Mouse (Mus musculus) liver, embryonic 14.5 days (tissue): ENCODE results near the gene Ppia. TPM values are rescaled to one million over a fixed set of nuclear protein-coding genes. Genes with fewer than 3 reads are reported as not detected.

ENCODE experiments used
- ATAC-seq: fragments of 200-750 bp; cut with Nextera tagmentation; 2 replicates; pipeline ENCODE4 v1.8.0; 2017; ENCODE audit warnings: moderate number of reproducible peaks, mild to moderate bottlenecking, moderate library complexity; ENCODE audit not compliant: insufficient read depth
- DNase-seq, 3 experiments: peaks; one replicate each; pipeline ENCODE4 v3.0.0-alpha.2; 2012 to 2013; ENCODE audit warnings: low read depth in 3 of 3, low spot score in 3 of 3
- H3K27ac ChIP-seq: fragments of 300-500 bp; sonication (generic); 2 replicates; pipeline ENCODE4 v1.5.1; 2014; ENCODE audit warnings: moderate library complexity, mild to moderate bottlenecking, control low read depth, inconsistent platforms
- H3K27me3 ChIP-seq: fragments of 300-500 bp; sonication (generic); 2 replicates; pipeline ENCODE4 v1.6.1; 2014; ENCODE audit warnings: mild to moderate bottlenecking, low read length, moderate library complexity; ENCODE audit not compliant: control insufficient read depth, insufficient read depth
- H3K36me3 ChIP-seq: fragments of 300-500 bp; sonication (generic); replicated peaks from 2 replicates; pipeline ENCODE4 v1.6.1; 2014; ENCODE audit warnings: low read depth; ENCODE audit not compliant: control insufficient read depth, insufficient read depth
- H3K4me1 ChIP-seq, 2 experiments: fragments of 200-500 bp in 1 of 2; fragments of 300-500 bp in 1 of 2; sonication (generic) in 1 of 2; replicated peaks; 2 replicates each; pipeline ENCODE4 v1.6.1; 2012 to 2014; ENCODE audit warnings: antibody characterized with exemption in 1 of 2, inconsistent platforms in 1 of 2, low read length in 1 of 2; ENCODE audit not compliant: control insufficient read depth in 2 of 2, insufficient read depth in 2 of 2
- H3K4me2 ChIP-seq: fragments of 300-500 bp; sonication (generic); 2 replicates; pipeline ENCODE4 v1.6.1; 2014; ENCODE audit warnings: low read depth, mild to moderate bottlenecking, control low read depth, moderate library complexity
- H3K4me3 ChIP-seq, 2 experiments: fragments of 200-500 bp in 1 of 2; fragments of 300-500 bp in 1 of 2; sonication (generic) in 1 of 2; 2 replicates each; pipeline ENCODE4 v1.5.1; 2012 to 2014; ENCODE audit warnings: low read depth in 2 of 2, low read length in 2 of 2, mild to moderate bottlenecking in 2 of 2, control low read depth in 1 of 2, inconsistent platforms in 1 of 2, moderate library complexity in 1 of 2; ENCODE audit not compliant: insufficient read depth in 1 of 2
- H3K9ac ChIP-seq: fragments of 300-500 bp; sonication (generic); replicated peaks from 2 replicates; pipeline ENCODE4 v1.6.1; 2014; ENCODE audit warnings: mild to moderate bottlenecking, control low read depth, moderate library complexity
- H3K9me3 ChIP-seq: fragments of 300-500 bp; sonication (generic); 2 replicates; pipeline ENCODE4 v1.6.1; 2016; ENCODE audit warnings: low read length, mixed read lengths; ENCODE audit not compliant: control insufficient read depth
- CTCF ChIP-seq: IDR thresholded peaks from 2 replicates; pipeline ENCODE4 v1.5.1; 2016; ENCODE audit warnings: antibody characterized with exemption, low read depth, control low read depth
- EP300 ChIP-seq: IDR thresholded peaks from 2 replicates; pipeline ENCODE4 v1.6.1; 2016; ENCODE audit warnings: antibody characterized with exemption, low read depth
- WGBS: fragments of 180-500 bp; shearing (Covaris S2); extraction: QIAGEN DNeasy Blood & Tissue Kit; methylation state at CpG from one replicate; pipeline ENCODE4 v1.1.7; 2014; ENCODE audit not compliant: insufficient replicate concordance; 5-methylcytosine and 5-hydroxymethylcytosine counted together
- polyA plus RNA-seq, 2 experiments: library from polyadenylated mRNA; depleted of rRNA in 1 of 2; stranded (reverse) in 1 of 2; unstranded in 1 of 2; fragments of >200 nt; fragmentation: Nextera tagmentation in 1 of 2; extraction: Ambion mirVana in 1 of 2; gene quantifications; 2 replicates each; pipeline versions ENCODE4 v1.2.1 to v1.2.3; 2012 to 2014

Ppia gene
- polyA plus RNA-seq, 2 experiments = 1,780 to 3,291 TPM

DNA sequence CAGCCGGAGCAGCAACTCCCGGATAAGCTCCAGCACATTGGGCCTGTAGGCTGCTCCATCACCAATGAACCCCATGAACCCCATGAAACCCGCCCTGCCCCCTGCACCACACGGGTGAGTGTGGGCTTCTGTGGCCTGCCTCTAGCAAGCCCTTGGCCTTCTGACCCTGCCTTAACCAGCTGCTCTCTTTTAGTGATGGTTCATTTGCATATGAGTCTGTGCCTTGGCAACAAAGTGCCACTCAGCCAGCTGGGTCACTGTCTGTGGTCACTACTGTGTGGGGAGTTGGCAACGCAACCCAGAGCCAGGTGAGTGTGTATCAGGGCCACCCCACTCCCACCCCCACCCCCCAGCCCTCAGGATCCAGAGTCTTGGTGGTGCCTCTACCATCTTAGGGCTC, 19.7 kb upstream of the Ppia start:
- DNase-seq (no peak), ATAC-seq (no peak)
- no peaks in the 10 kb centered on the region for H3K27me3 ChIP-seq
- 80% methylated on average over 5 of the region's 5 CpGs for WGBS
- no peak overlapping the region for H3K4me3 ChIP-seq
- no peak overlapping the region for H3K27ac ChIP-seq
- H3K4me1 ChIP-seq = peaks cover 2 to 12% of the 10 kb centered on the region in 2 experiments; a peak in 2 of 4 replicates
- H3K9me3 ChIP-seq = no peaks in the 10 kb centered on the region
- H3K9ac ChIP-seq = no peak overlapping the region
- TF ChIP-seq CTCF = no peak
- no peak for TF ChIP-seq EP300
- no peak overlapping the region for H3K4me2 ChIP-seq
- H3K36me3 ChIP-seq = peaks cover 17% of the 10 kb centered on the region

DNA sequence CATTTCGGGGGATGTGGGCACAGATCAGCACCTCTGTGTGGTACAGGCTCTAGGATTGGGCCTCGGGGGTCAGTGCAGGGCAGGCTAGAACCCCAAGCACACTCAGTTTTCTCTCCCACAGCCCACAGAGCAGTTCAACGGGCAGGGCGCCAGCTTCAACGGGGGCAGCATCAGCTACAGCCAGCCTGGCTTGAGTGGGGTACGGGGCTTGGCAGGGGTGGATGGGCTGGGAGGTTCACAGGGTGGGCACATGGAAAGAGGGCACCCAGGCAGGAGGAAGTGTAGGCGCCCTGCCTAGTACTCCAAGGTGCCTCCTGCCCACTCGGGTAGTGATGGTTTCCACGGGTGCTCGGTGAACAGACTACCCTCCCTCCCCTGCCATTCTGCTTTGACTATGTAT, 17.1 kb upstream of the Ppia start:
- H3K36me3 ChIP-seq = peaks cover 21% of the 10 kb centered on the region
- WGBS = 80% methylated on average over 10 of the region's 10 CpGs

GRCm38 (mm10) chr11:6402515-6403510, 12.4 kb upstream of the Ppia start:
- Histone ChIP-seq H3K4me2 (no peak overlapping the region), H3K9me3 (no peaks in the 10 kb centered on the region), H3K36me3 (peaks cover 28% of the 10 kb centered on the region), H3K27ac (no peak overlapping the region), H3K4me1 (no peaks in the 10 kb centered on the region), H3K9ac (no peak overlapping the region), H3K4me3 (no peak overlapping the region), H3K27me3 (no peaks in the 10 kb centered on the region)
- DNase-seq = peak in 2 of 3 experiments; percentile 41 to 48
- 75% methylated on average over 19 of the region's 19 CpGs for whole genome bisulfite sequencing
- TF ChIP-seq EP300 (no peak), CTCF (peak; percentile 96)
- ATAC-seq = peak; percentile 45; the same call in 1 of the 2 replicates

More for the DNA sequence above, 17.1 kb upstream of the Ppia start:
- Histone ChIP-seq H3K4me2 (no peak overlapping the region), H3K4me1 (no peaks in the 10 kb centered on the region), H3K27me3 (no peaks in the 10 kb centered on the region), H3K4me3 (no peak overlapping the region), H3K9me3 (no peaks in the 10 kb centered on the region), H3K9ac (no peak overlapping the region), H3K27ac (no peak overlapping the region)
- no peak for TF ChIP-seq EP300
- TF ChIP-seq CTCF = no peak
- ATAC-seq (no peak), DNase-seq (no peak)

GRCm38 (mm10) chr11:6403830-6404405, 11.3 kb upstream of the Ppia start:
- Histone ChIP-seq H3K4me1 (no peaks in the 10 kb centered on the region), H3K4me2 (no peak overlapping the region), H3K9me3 (no peaks in the 10 kb centered on the region), H3K4me3 (no peak overlapping the region), H3K9ac (no peak overlapping the region), H3K27ac (no peak overlapping the region), H3K27me3 (no peaks in the 10 kb centered on the region), H3K36me3 (peaks cover 28% of the 10 kb centered on the region)
- WGBS = 82% methylated on average over 5 of the region's 5 CpGs
- no peak for ATAC-seq
- TF ChIP-seq EP300 (no peak), CTCF (no peak)
- DNase-seq = no peak
